Comparison of ENCODE assay signal across 19 mouse cellular contexts in genomic region chr4:139247966-139248365, GRCm38 (mm10). TPM values are rescaled to one million over a fixed set of nuclear protein-coding genes. Genes with fewer than 3 reads are reported as not detected.
DNase-seq lines count a peak whose midpoint lies in the region; ATAC-seq lines count a peak whose summit lies in the region.
"Had no signal": no experiment of that assay in that cellular context is flagged by ENCODE, and none has a peak within 500 bp of the region (broad histone marks: within the 10 kb centered on the region; RNA-seq: fewer than 3 reads in every experiment).

No protein-coding gene starts in this region.

- no peak overlapping the region for H3K4me3 ChIP-seq in hindbrain, embryonic 10.5 days
- H3K4me3 ChIP-seq in hindbrain, embryonic 14.5 days (replicated peaks; ENCODE audit: low read length): no peak overlapping the region
- no peak overlapping the region for H3K4me3 ChIP-seq in embryonic facial prominence, embryonic 10.5 days
- H3K4me3 ChIP-seq in embryonic facial prominence, embryonic 12.5 days: no peak overlapping the region
- no peak overlapping the region for H3K4me3 ChIP-seq in limb, embryonic 13.5 days
- H3K4me3 ChIP-seq: embryonic facial prominence, embryonic 15.5 days; forebrain, embryonic 12.5 days had no signal

- ATAC-seq in hindbrain, embryonic 14.5 days (ENCODE audit: low FRiP score): no peak
- no peak for ATAC-seq in embryonic facial prominence, embryonic 12.5 days (ENCODE audit: insufficient number of reproducible peaks, insufficient read depth, low FRiP score, low TSS enrichment)
- no peak for ATAC-seq in limb, embryonic 13.5 days (ENCODE audit: low FRiP score, low read depth)
- no peak for ATAC-seq in activated CD4-positive, CD25-positive, alpha-beta regulatory T cell, adult 4 months
- ATAC-seq: CD4-positive, CD25-positive, alpha-beta regulatory T cell, adult 4 months; hindbrain, postnatal 0 days had no signal

- no peak overlapping the region for H3K4me2 ChIP-seq in hindbrain, embryonic 14.5 days (replicated peaks)
- no peak overlapping the region for H3K4me2 ChIP-seq in embryonic facial prominence, embryonic 12.5 days (replicated peaks)
- H3K4me2 ChIP-seq in limb, embryonic 13.5 days (replicated peaks): no peak overlapping the region
- H3K4me2 ChIP-seq: embryonic facial prominence, embryonic 15.5 days; forebrain, embryonic 12.5 days had no signal

- H3K27ac ChIP-seq in hindbrain, embryonic 10.5 days: 0 out of 2 replicates have a peak overlapping the region, but pooled peaks have one; percentile 12
- no peak overlapping the region for H3K27ac ChIP-seq in hindbrain, embryonic 14.5 days
- peak overlapping the region; percentile 92 for H3K27ac ChIP-seq in embryonic facial prominence, embryonic 10.5 days (replicated peaks)
- peak overlapping the region; percentile 78; the same call in 1 of the 2 replicates for H3K27ac ChIP-seq in embryonic facial prominence, embryonic 12.5 days
- H3K27ac ChIP-seq in limb, embryonic 13.5 days: peak overlapping the region; percentile 85; the same call in 1 of the 2 replicates
- H3K27ac ChIP-seq: embryonic facial prominence, embryonic 15.5 days; forebrain, embryonic 12.5 days; hindbrain, postnatal 0 days; liver, embryonic 14.5 days had no signal

- no peaks in the 10 kb centered on the region for H3K9me3 ChIP-seq in hindbrain, embryonic 10.5 days
- H3K9me3 ChIP-seq in hindbrain, embryonic 14.5 days (ENCODE audit: control insufficient read depth, low read length): no peaks in the 10 kb centered on the region
- no peaks in the 10 kb centered on the region for H3K9me3 ChIP-seq in embryonic facial prominence, embryonic 10.5 days
- H3K9me3 ChIP-seq in embryonic facial prominence, embryonic 12.5 days: no peaks in the 10 kb centered on the region
- H3K9me3 ChIP-seq in limb, embryonic 13.5 days: no peaks in the 10 kb centered on the region
- H3K9me3 ChIP-seq: embryonic facial prominence, embryonic 15.5 days; forebrain, embryonic 12.5 days; G1E had no signal

- 74% methylated on average over 7 of the region's 7 CpGs for WGBS in hindbrain, embryonic 10.5 days
- WGBS in hindbrain, embryonic 14.5 days: 81% methylated on average over 7 of the region's 7 CpGs
- 74% methylated on average over 7 of the region's 7 CpGs for WGBS in embryonic facial prominence, embryonic 10.5 days
- 77% methylated on average over 7 of the region's 7 CpGs for WGBS in embryonic facial prominence, embryonic 12.5 days
- WGBS in limb, embryonic 13.5 days: 60% methylated on average over 7 of the region's 7 CpGs

- H3K36me3 ChIP-seq in hindbrain, embryonic 10.5 days: peaks cover 20% of the 10 kb centered on the region; the same call in 1 of the 2 replicates
- H3K36me3 ChIP-seq in hindbrain, embryonic 14.5 days (replicated peaks; ENCODE audit: control insufficient read depth, insufficient read depth): no peaks in the 10 kb centered on the region
- H3K36me3 ChIP-seq in embryonic facial prominence, embryonic 10.5 days (replicated peaks): peaks cover 24% of the 10 kb centered on the region
- 0 out of 2 replicates have a peak, but pooled peaks cover 12% of the 10 kb centered on the region for H3K36me3 ChIP-seq in embryonic facial prominence, embryonic 12.5 days
- H3K36me3 ChIP-seq in limb, embryonic 13.5 days: peaks cover 1% of the 10 kb centered on the region
- H3K36me3 ChIP-seq: embryonic facial prominence, embryonic 15.5 days had no signal

- peaks cover 83% of the 10 kb centered on the region for H3K4me1 ChIP-seq in hindbrain, embryonic 10.5 days (replicated peaks)
- peaks cover 39% of the 10 kb centered on the region for H3K4me1 ChIP-seq in hindbrain, embryonic 14.5 days (replicated peaks; ENCODE audit: control insufficient read depth, insufficient read depth, low read length)
- H3K4me1 ChIP-seq in embryonic facial prominence, embryonic 10.5 days: peaks cover 98% of the 10 kb centered on the region
- peaks cover 93% of the 10 kb centered on the region for H3K4me1 ChIP-seq in embryonic facial prominence, embryonic 12.5 days
- peaks cover 100% of the 10 kb centered on the region for H3K4me1 ChIP-seq in limb, embryonic 13.5 days

- H3K27me3 ChIP-seq in hindbrain, embryonic 10.5 days (ENCODE audit: insufficient read depth, poor library complexity, severe bottlenecking): no peaks in the 10 kb centered on the region
- no peaks in the 10 kb centered on the region for H3K27me3 ChIP-seq in hindbrain, embryonic 14.5 days (ENCODE audit: control insufficient read depth, insufficient read depth, low read length)
- H3K27me3 ChIP-seq in embryonic facial prominence, embryonic 10.5 days (replicated peaks; ENCODE audit: low read depth, poor library complexity, severe bottlenecking): no peaks in the 10 kb centered on the region
- H3K27me3 ChIP-seq in embryonic facial prominence, embryonic 12.5 days: no peaks in the 10 kb centered on the region
- H3K27me3 ChIP-seq in limb, embryonic 13.5 days: no peaks in the 10 kb centered on the region
- H3K27me3 ChIP-seq: embryonic facial prominence, embryonic 15.5 days; forebrain, embryonic 12.5 days had no signal

- H3K9ac ChIP-seq in hindbrain, embryonic 14.5 days: no peak overlapping the region
- H3K9ac ChIP-seq in embryonic facial prominence, embryonic 12.5 days: no peak overlapping the region
- 0 out of 2 replicates have a peak overlapping the region, but pooled peaks have one; percentile 15 for H3K9ac ChIP-seq in limb, embryonic 13.5 days
- H3K9ac ChIP-seq: embryonic facial prominence, embryonic 15.5 days; forebrain, embryonic 12.5 days; liver, embryonic 14.5 days had no signal

- no peak for DNase-seq in hindbrain, embryonic 10.5 days (ENCODE audit: low spot score)
- DNase-seq in hindbrain, embryonic 14.5 days (ENCODE audit: low spot score): no peak
- DNase-seq in embryonic facial prominence, embryonic 10.5 days (ENCODE audit: low spot score): no peak
- no peak for DNase-seq in kidney, postnatal 36 days
- DNase-seq: cerebellum, adult 9-10 months; heart, postnatal 36 days; kidney, adult 8-10 months; kidney, postnatal 25 days; spleen, adult 18-20 months; thymus, postnatal 25 days had no signal

RNA-seq across cellular contexts. Expression of gene Capzb, which starts 55.3 kb away (rescaled TPM):
- polyA plus RNA-seq in hindbrain, embryonic 10.5 days (2016; fragmentation: Nextera tagmentation; extraction: Ambion mirVana): 331 and 370 TPM in 2 replicates
- polyA plus RNA-seq in hindbrain, embryonic 14.5 days (2014; fragmentation: Nextera tagmentation; extraction: Ambion mirVana): 248 and 249 TPM in 2 replicates
- 388 and 409 TPM in 2 replicates for polyA plus RNA-seq in embryonic facial prominence, embryonic 10.5 days (2016; fragmentation: Nextera tagmentation; extraction: Ambion mirVana)
- polyA plus RNA-seq in embryonic facial prominence, embryonic 12.5 days (2016; fragmentation: Nextera tagmentation; extraction: Ambion mirVana): 415 TPM in 2 replicates
- polyA plus RNA-seq in limb, embryonic 13.5 days (2015; fragmentation: Nextera tagmentation; extraction: Ambion mirVana): 396 and 406 TPM in 2 replicates
- polyA plus RNA-seq in activated CD4-positive, CD25-positive, alpha-beta regulatory T cell, adult 4 months (2017; shearing (Covaris generic)): 100 to 1,000 TPM; 633 to 647 TPM
